Mouse (Mus musculus) WW6 (cell line): ENCODE results near the gene Socs2.
A peak's percentile ranks its signal among the peaks of the same experiment; 100 is the strongest.

Experiments
- DNase-seq: peaks from one replicate; pipeline ENCODE4 v3.0.0-alpha.2; 2013; ENCODE audit warnings: low read depth, low spot score

Gene Socs2

GRCm38 (mm10) chr10:95416685-95417495 lies at the start of gene Socs2:
Socs2 (minus strand) TSS chr10:95417180.
- peak; percentile 82 for DNase-seq

GRCm38 (mm10) chr10:95465485-95465896 lies 48.5 kb upstream of the Socs2 start:
- no peak for DNase-seq

- no peak for DNase-seq
These were observed 47.5 kb upstream of the Socs2 start for GRCm38 (mm10) chr10:95464527-95464926.

GRCm38 (mm10) chr10:95462231-95462630 lies 45.3 kb upstream of the Socs2 start:
- DNase-seq, result no peak

- DNase-seq, result peak; percentile 67
These were observed 44.1 kb upstream of the Socs2 start for GRCm38 (mm10) chr10:95461053-95461553.

GRCm38 (mm10) chr10:95458050-95458806 lies 41.2 kb upstream of the Socs2 start:
- DNase-seq, result no peak

GRCm38 (mm10) chr10:95457367-95458049 lies 40.5 kb upstream of the Socs2 start:
- DNase-seq, result no peak

- DNase-seq, result peak; percentile 80
These were observed 39.1 kb upstream of the Socs2 start for GRCm38 (mm10) chr10:95456103-95456502.

GRCm38 (mm10) chr10:95453282-95453681 lies 36.3 kb upstream of the Socs2 start:
- DNase-seq, result no peak

GRCm38 (mm10) chr10:95449033-95449432 lies 32.1 kb upstream of the Socs2 start:
- no peak for DNase-seq

- DNase-seq, result no peak
These were observed 31.0 kb upstream of the Socs2 start for GRCm38 (mm10) chr10:95447954-95448353.

- DNase-seq, result no peak
These were observed 28.4 kb upstream of the Socs2 start for GRCm38 (mm10) chr10:95445104-95446056.

- DNase-seq, result no peak
These were observed 25.4 kb upstream of the Socs2 start for GRCm38 (mm10) chr10:95442334-95442733.

- DNase-seq, result no peak
These were observed 23.6 kb upstream of the Socs2 start for GRCm38 (mm10) chr10:95440566-95440965.

GRCm38 (mm10) chr10:95439718-95440339 lies 22.8 kb upstream of the Socs2 start:
- DNase-seq, result no peak

- no peak for DNase-seq
These were observed 22.0 kb upstream of the Socs2 start for GRCm38 (mm10) chr10:95438941-95439340.

GRCm38 (mm10) chr10:95430271-95430670 lies 13.3 kb upstream of the Socs2 start:
- DNase-seq, result no peak

GRCm38 (mm10) chr10:95429111-95429510 lies 12.1 kb upstream of the Socs2 start:
- DNase-seq, result no peak

GRCm38 (mm10) chr10:95426207-95427115 lies 9.5 kb upstream of the Socs2 start:
- DNase-seq, result no peak
